Mouse (Mus musculus) macrophage (primary cell): Measurements from ENCODE around the gene Ptpn3. TPM values are rescaled to one million over a fixed set of nuclear protein-coding genes. Genes with fewer than 3 reads are reported as not detected.

Experiments
- H3K27ac ChIP-seq: fragments of 350-480 bp; formaldehyde crosslinking; 2 replicates; pipeline ENCODE4 v1.9.0; 2021
- H3K36me3 ChIP-seq: fragments of 350-480 bp; formaldehyde crosslinking; 2 replicates; pipeline ENCODE4 v1.9.0; 2021; ENCODE audit errors: inconsistent target
- H3K4me3 ChIP-seq: fragments of 350-480 bp; formaldehyde crosslinking; 2 replicates; pipeline ENCODE4 v1.9.0; 2021; ENCODE audit errors: inconsistent target
- H3K79me2 ChIP-seq: fragments of 350-480 bp; formaldehyde crosslinking; 2 replicates; pipeline ENCODE4 v1.9.0; 2021; ENCODE audit errors: inconsistent target
- WGBS: methylation state at CpG from one replicate; pipeline ENCODE4 v1.1.7; 2026; ENCODE audit warnings: inconsistent platforms; ENCODE audit not compliant: missing documents; 5-methylcytosine and 5-hydroxymethylcytosine counted together
- polyA plus RNA-seq: library from polyadenylated mRNA; stranded (reverse); fragments of 250-400 nt; gene quantifications from 3 replicates; pipeline ENCODE4 v1.2.4, GENCODE M21; 2018; ENCODE audit warnings: inconsistent platforms
- total RNA-seq, 78 experiments: library from RNA; depleted of rRNA; stranded (reverse); fragments of 250-400 nt; gene quantifications; 1 replicate in 9 of 78; 2 replicates in 24 of 78; 3 replicates in 43 of 78; 4 replicates in 2 of 78; pipeline ENCODE4 v1.2.4; 2018; ENCODE audit warnings: inconsistent platforms in 56 of 78

The Ptpn3 gene
- 1 to 10 TPM in 5 of 26 experiments, under 1 TPM in 12, not detected in 9; 0.09 to 3.4 (median 0.37) TPM for total RNA-seq (2018; cell fraction: chromatin; rRNA removed)
- under 1 TPM; 0.03 to 0.49 (median 0.09) TPM for total RNA-seq (2018; cell fraction: cytosol; rRNA removed)
- total RNA-seq (2018; cell fraction: nucleus; rRNA removed), result 1 to 10 TPM in 6 of 26 experiments, under 1 TPM in 18, not detected in 2; 0.06 to 1.8 (median 0.40) TPM
- polyA plus RNA-seq, result 0.07 to 0.27 TPM (median 0.09 TPM) in 3 replicates

GRCm38 (mm10) chr4:57301410-57302313, at the start of gene Ptpn3:
TSS of gene Ptpn3 (minus strand) at chr4:57301837.
- H3K36me3 ChIP-seq, result no peaks in the 10 kb centered on the region
- H3K79me2 ChIP-seq, result no peaks in the 10 kb centered on the region
- H3K4me3 ChIP-seq, result peak within 1 kb of the TSS; percentile 43
- H3K27ac ChIP-seq, result no peak within 1 kb of the TSS
- WGBS, result 3% methylated on average over 42 of the region's 42 CpGs

DNA sequence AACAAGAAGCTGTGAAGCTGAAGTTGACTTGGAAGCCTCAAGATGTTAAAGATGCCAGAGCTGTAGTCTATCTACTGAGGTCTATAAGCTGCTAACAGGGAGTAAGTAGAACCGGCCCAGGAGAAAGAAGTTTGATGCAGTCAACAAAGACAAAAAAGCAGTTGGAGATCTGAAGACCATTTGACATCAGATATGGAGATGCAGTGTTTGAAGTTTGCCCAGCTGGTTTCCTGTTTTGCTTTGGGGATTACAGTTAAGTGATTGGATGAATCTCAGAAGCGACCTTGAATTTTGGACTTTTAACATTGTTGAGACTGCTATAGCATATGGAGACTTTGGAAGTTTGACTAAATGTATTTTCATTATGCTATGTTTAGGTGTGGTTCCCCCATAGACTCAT, 48.9 kb upstream of the Ptpn3 start:
- no peak overlapping the region for H3K27ac ChIP-seq
- H3K36me3 ChIP-seq, result no peaks in the 10 kb centered on the region
- H3K79me2 ChIP-seq, result no peaks in the 10 kb centered on the region
- WGBS, result 100% methylated on average over 2 of the region's 2 CpGs
- no peak overlapping the region for H3K4me3 ChIP-seq

- Histone ChIP-seq H3K79me2 (no peaks in the 10 kb centered on the region), H3K36me3 (no peaks in the 10 kb centered on the region), H3K4me3 (no peak overlapping the region), H3K27ac (no peak overlapping the region)
- WGBS, result 96% methylated on average over 7 of the region's 7 CpGs
Observed at GRCm38 (mm10) chr4:57343996-57344395, 42.4 kb upstream of the Ptpn3 start.

DNA sequence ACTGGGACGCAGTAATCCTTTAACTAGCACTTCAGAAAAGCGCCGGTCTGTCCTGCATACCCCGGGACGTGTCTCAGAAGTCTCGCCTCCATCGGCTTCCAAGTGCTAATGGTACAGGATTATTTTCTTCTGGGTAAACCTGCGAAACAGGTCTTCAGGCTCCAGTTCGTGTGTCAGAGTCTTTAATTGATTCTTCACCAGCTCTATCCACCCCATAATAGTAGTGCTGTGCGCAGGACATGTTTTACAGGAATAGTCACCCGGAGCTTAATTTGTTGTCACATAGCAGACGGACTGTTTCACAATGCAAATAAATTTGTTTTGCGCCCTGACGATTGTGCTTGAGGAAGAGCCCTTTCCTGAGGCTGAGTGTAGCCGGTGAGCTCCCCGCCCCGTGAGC, 37.3 kb upstream of the Ptpn3 start:
- Histone ChIP-seq H3K36me3 (no peaks in the 10 kb centered on the region), H3K4me3 (no peak overlapping the region), H3K79me2 (no peaks in the 10 kb centered on the region), H3K27ac (no peak overlapping the region)
- WGBS, result 93% methylated on average over 17 of the region's 17 CpGs

DNA sequence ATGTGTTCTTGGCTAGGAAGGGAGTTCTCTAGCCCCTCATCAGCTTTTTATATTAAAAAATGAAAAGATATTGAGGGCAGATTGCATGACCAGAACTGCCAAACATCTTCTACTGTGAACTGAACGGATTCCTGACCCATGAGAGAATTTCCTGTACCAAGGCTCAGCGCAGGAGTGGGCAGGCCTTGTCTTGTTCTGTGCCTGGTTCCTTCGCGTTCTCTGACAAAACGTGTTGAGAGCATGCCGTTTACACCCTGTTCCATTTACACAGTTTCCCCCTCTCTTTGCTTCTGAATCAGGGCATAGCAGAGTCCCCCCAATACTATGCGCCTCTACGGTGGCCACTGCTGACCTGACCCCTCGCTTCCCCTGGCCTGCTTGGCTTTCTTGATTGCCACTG, 36.4 kb upstream of the Ptpn3 start:
- no peak overlapping the region for H3K27ac ChIP-seq
- H3K4me3 ChIP-seq, result no peak overlapping the region
- 88% methylated on average over 9 of the region's 9 CpGs for WGBS

GRCm38 (mm10) chr4:57335000-57335666, 33.5 kb upstream of the Ptpn3 start:
- Histone ChIP-seq H3K4me3 (no peak overlapping the region), H3K79me2 (no peaks in the 10 kb centered on the region), H3K36me3 (no peaks in the 10 kb centered on the region), H3K27ac (no peak overlapping the region)
- WGBS, result 92% methylated on average over 9 of the region's 9 CpGs

More for the DNA sequence above, 36.4 kb upstream of the Ptpn3 start:
- Histone ChIP-seq H3K36me3 (no peaks in the 10 kb centered on the region), H3K79me2 (no peaks in the 10 kb centered on the region)

DNA sequence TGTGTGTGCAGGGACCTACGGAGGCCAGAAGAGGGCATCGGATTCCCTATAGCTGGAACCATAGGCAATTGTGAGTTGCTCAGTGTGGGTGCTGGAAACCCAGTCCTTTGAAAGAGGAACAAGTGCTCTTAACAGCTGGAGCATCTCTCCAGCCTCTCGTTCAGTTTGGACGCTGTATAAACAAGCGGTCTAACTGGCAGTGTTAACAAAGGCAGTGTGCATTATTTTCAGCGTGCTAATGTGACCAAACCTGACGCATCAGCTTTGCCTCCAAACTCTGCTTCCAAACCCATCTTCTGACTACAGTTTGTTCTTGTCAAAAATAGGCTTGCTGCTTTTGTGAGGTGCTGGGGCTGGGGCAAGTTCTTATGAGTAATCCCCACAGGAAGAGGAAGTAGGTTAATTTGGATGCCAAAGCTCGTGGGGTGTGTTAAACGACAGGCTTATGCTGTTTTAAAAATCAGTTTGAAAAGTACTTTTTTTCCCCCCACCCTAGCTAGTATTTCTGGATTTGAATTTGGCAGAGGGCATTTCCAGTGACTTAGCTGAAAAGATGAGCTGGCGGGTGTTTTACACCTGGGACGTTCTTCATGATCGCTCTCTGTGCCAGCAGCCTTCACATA, 32.4 kb upstream of the Ptpn3 start:
- Histone ChIP-seq H3K4me3 (no peak overlapping the region), H3K27ac (no peak overlapping the region), H3K79me2 (no peaks in the 10 kb centered on the region), H3K36me3 (no peaks in the 10 kb centered on the region)
- WGBS, result 56% methylated on average over 12 of the region's 12 CpGs

GRCm38 (mm10) chr4:57332511-57332910, 30.9 kb upstream of the Ptpn3 start:
- 81% methylated on average over 3 of the region's 3 CpGs for WGBS
- Histone ChIP-seq H3K27ac (no peak overlapping the region), H3K36me3 (no peaks in the 10 kb centered on the region), H3K4me3 (no peak overlapping the region), H3K79me2 (no peaks in the 10 kb centered on the region)

- no peaks in the 10 kb centered on the region for H3K79me2 ChIP-seq
- H3K4me3 ChIP-seq, result no peak overlapping the region
- no peak overlapping the region for H3K27ac ChIP-seq
- H3K36me3 ChIP-seq, result no peaks in the 10 kb centered on the region
- WGBS, result 49% methylated on average over 23 of the region's 23 CpGs
Observed at GRCm38 (mm10) chr4:57320606-57321327, 19.1 kb upstream of the Ptpn3 start.

DNA sequence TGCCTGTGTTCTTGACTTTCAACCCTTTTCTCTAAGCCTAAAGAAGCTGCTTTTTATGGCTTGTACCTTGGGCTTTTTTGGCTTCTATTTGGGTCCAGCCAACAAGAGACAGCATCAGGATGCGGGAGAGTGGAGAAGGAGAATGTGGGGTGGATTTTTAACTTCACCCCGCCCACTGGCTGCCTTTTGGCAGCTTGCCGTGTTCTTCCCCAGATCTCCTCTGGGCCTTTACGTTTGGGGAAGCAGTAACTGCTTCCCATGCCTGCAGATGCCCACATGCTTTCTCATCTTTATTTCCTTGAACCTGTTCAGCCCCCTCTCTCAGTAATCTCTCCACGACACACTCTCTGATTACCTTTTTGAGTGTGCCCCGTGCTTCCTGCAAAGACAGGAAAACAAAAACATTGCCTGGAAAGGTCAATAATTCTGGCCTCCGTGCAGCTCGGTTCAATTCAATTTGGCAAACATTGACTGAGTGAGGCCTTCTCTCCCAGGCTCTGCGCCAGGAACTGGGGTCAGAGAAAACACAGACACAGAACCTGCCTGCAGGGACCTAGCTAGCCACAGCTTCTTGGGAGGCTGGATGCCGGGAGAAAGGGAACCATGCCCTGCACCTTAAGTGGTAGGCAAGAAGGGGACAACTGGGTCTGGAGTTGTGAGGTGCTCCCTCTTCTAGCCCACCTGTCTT, 17.0 kb upstream of the Ptpn3 start:
- no peaks in the 10 kb centered on the region for H3K79me2 ChIP-seq
- H3K27ac ChIP-seq, result no peak overlapping the region
- H3K4me3 ChIP-seq, result no peak overlapping the region
- H3K36me3 ChIP-seq, result no peaks in the 10 kb centered on the region
- WGBS, result 32% methylated on average over 10 of the region's 10 CpGs

DNA sequence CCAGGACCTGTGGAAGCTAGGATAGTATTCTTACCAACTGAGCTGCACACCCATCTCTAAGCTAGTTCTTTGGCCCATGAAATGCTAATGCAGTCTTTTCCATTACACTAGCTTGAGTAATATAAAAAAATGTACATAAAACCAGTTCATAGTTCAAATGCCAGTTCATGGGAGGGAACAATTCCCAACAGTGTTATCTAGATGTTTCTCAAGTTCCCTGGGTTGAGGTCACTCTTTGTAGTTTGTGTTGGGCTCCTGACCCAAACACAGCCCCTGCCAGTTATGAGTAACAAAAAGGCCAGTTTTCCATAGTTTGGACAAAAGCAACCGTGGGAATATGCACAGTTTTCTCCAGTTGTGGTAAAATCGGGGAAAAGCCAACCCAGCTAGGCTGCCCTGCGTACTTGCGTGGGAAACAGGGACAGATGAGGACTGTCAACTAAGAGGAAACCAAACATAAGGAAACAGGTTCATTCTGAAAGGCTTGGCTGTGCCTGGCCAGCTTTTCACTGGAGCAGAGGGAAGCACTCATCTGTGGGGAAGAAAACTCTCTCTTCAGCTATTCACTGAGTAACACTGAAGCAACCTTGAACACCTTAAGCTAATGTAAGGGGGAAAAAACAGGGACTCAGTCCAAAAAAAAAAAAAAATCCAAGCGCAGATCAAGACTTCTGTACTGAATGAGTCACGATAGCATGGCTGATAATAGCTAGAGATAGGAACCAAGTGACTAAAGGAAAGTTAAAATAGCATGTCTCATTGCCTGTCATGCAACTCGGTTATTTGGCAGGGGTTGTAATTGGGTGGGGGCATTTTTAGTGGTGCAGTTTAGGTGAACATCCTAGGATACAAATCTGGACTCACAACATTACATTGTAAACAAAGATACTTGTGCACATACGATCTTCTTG, 10.9 kb upstream of the Ptpn3 start:
- no peaks in the 10 kb centered on the region for H3K79me2 ChIP-seq
- WGBS, result 81% methylated on average over 8 of the region's 8 CpGs
- no peak overlapping the region for H3K27ac ChIP-seq
- H3K4me3 ChIP-seq, result no peak overlapping the region
- H3K36me3 ChIP-seq, result no peaks in the 10 kb centered on the region

DNA sequence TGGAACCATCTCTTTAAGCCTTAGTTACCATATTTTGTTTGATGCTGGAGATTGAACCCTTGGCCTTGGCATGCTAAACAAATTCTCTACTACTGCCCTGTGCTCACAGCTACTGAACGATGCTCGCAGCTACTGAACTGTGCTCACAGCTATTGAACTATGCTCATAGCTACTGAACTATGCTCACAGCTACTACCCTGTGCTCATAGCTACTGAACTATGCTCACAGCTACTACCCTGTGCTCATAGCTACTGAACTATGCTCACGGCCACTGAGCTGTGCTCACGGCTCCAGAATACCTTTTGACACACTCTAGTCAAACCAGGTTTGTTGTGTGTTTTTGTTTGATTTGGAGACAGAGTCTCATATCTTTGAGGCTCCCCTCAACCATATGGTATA, 10.1 kb upstream of the Ptpn3 start:
- H3K79me2 ChIP-seq, result no peaks in the 10 kb centered on the region
- 94% methylated on average over 4 of the region's 4 CpGs for WGBS
- H3K36me3 ChIP-seq, result no peaks in the 10 kb centered on the region
- no peak overlapping the region for H3K27ac ChIP-seq
- no peak overlapping the region for H3K4me3 ChIP-seq
